Mouse (Mus musculus): ENCODE results near the gene Phldb3.

GRCm38 (mm10) chr7:24577811-24578210 is 32.8 kb upstream of the Phldb3 start:
- TF ChIP-seq CTCF (conservative IDR thresholded peaks at IDR 0.05; ENCODE audit: low read length) (no peak), POU5F1 (IDR thresholded peaks at IDR 0.05; ENCODE audit: borderline replicate concordance, low read length) (no peak)
